Mouse (Mus musculus) embryonic facial prominence, embryonic 11.5 days (tissue): ENCODE measurements around the gene Lpar5. TPM values are rescaled to one million over a fixed set of nuclear protein-coding genes. Genes with fewer than 3 reads are reported as not detected.

Source experiments
- ATAC-seq: fragments of 200-750 bp; cut with Nextera tagmentation; replicated peaks from 2 replicates; pipeline ENCODE4 v1.8.0; 2017; ENCODE audit warnings: low read depth; ENCODE audit not compliant: insufficient number of reproducible peaks, low FRiP score, low TSS enrichment
- DNase-seq: peaks from one replicate; pipeline ENCODE4 v3.0.0-alpha.2; 2015; ENCODE audit warnings: low spot score
- H3K27ac ChIP-seq: fragments of 300-500 bp; sonication (generic); replicated peaks from 2 replicates; pipeline ENCODE4 v1.5.1; 2014; ENCODE audit warnings: mild to moderate bottlenecking, low read depth, low read length, control low read depth
- H3K27me3 ChIP-seq: fragments of 300-500 bp; sonication (generic); 2 replicates; pipeline ENCODE4 v1.6.1; 2014; ENCODE audit warnings: mild to moderate bottlenecking, low read length, moderate library complexity, mixed read lengths; ENCODE audit not compliant: control insufficient read depth, insufficient read depth
- H3K36me3 ChIP-seq: fragments of 300-500 bp; sonication (generic); replicated peaks from 2 replicates; pipeline ENCODE4 v1.6.1; 2014; ENCODE audit warnings: low read depth, mild to moderate bottlenecking, low read length, moderate library complexity, mixed read lengths; ENCODE audit not compliant: control insufficient read depth, insufficient read depth
- H3K4me1 ChIP-seq: fragments of 300-500 bp; sonication (generic); 2 replicates; pipeline ENCODE4 v1.6.1; 2014; ENCODE audit warnings: low read length, mixed read lengths; ENCODE audit not compliant: control insufficient read depth, insufficient read depth
- H3K4me2 ChIP-seq: fragments of 300-500 bp; sonication (generic); 2 replicates; pipeline ENCODE4 v1.6.1; 2014; ENCODE audit warnings: low read depth, mild to moderate bottlenecking, control low read depth, low read length, moderate library complexity
- H3K4me3 ChIP-seq: fragments of 300-500 bp; sonication (generic); 2 replicates; pipeline ENCODE4 v1.5.1; 2014; ENCODE audit warnings: low read depth, low read length, control low read depth
- H3K9ac ChIP-seq: fragments of 300-500 bp; sonication (generic); replicated peaks from 2 replicates; pipeline ENCODE4 v1.6.1; 2014; ENCODE audit warnings: mild to moderate bottlenecking, control low read depth, low read length
- H3K9me3 ChIP-seq: fragments of 300-500 bp; sonication (generic); replicated peaks from 2 replicates; pipeline ENCODE4 v1.6.1; 2016; ENCODE audit warnings: mild to moderate bottlenecking, low read length, inconsistent platforms, mixed read lengths; ENCODE audit not compliant: control insufficient read depth
- WGBS: fragments of 180-500 bp; shearing (Covaris S2); extraction: QIAGEN DNeasy Blood & Tissue Kit; methylation state at CpG from one replicate; pipeline ENCODE4 v1.1.7; 2014; 5-methylcytosine and 5-hydroxymethylcytosine counted together
- polyA plus RNA-seq: library from polyadenylated mRNA; unstranded; fragments of >200 nt; fragmentation: Nextera tagmentation; extraction: Ambion mirVana; gene quantifications from 2 replicates; pipeline ENCODE4 v1.2.1, GENCODE M21; 2014

Gene Lpar5
- polyA plus RNA-seq, 1 experiment from 2014 or later: 0.49 TPM

- peak overlapping the region; percentile 89 for H3K4me2 ChIP-seq
- peak overlapping the region; percentile 95 for H3K27ac ChIP-seq
- no peak for DNase-seq
- no peak; the same call in 1 of the 2 replicates for ATAC-seq
- H3K4me1 ChIP-seq: peaks cover 16% of the 10 kb centered on the region
- H3K9me3 ChIP-seq: no peaks in the 10 kb centered on the region
- peak overlapping the region; percentile 88 for H3K9ac ChIP-seq
- 0% methylated on average over 24 of the region's 32 CpGs for WGBS
- H3K27me3 ChIP-seq: no peaks in the 10 kb centered on the region
- peaks cover 9% of the 10 kb centered on the region for H3K36me3 ChIP-seq
- peak overlapping the region; percentile 95 for H3K4me3 ChIP-seq
These were observed 28.5 kb downstream of the Lpar5 start for GRCm38 (mm10) chr6:125096279-125096596.

GRCm38 (mm10) chr6:125096597-125097345 is 29.1 kb downstream of the Lpar5 start:
- Histone ChIP-seq H3K9ac (peak overlapping the region; percentile 88), H3K9me3 (no peaks in the 10 kb centered on the region), H3K4me2 (peak overlapping the region; percentile 89), H3K4me1 (peaks cover 16% of the 10 kb centered on the region), H3K27ac (peak overlapping the region; percentile 95), H3K4me3 (peak overlapping the region; percentile 95), H3K36me3 (peaks cover 13% of the 10 kb centered on the region), H3K27me3 (no peaks in the 10 kb centered on the region)
- 0% methylated on average over 31 of the region's 44 CpGs for WGBS
- ATAC-seq: peak; percentile 53
- DNase-seq: peak; percentile 70

DNA sequence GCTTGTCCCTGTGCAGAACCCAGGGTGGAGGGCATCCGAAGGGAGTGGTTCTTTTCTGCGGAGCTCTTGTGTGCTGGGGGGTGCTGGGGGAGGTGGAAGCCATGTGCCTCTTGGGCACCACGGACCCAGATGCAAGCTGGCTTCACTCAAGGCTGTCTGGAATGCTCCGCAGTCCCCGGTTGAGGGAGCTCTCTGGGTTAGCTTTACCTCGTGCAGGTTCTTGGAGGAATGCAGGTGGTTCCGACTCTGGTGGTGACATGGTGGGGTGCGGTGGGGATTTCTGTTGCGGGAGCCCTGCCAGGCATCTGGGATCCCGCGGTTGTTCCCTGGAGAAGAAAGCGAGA is 29.6 kb downstream of the Lpar5 start:
- Histone ChIP-seq H3K4me1 (peaks cover 16% of the 10 kb centered on the region), H3K9me3 (no peaks in the 10 kb centered on the region), H3K9ac (peak overlapping the region; percentile 88), H3K4me2 (peak overlapping the region; percentile 89), H3K4me3 (peak overlapping the region; percentile 95), H3K36me3 (peaks cover 18% of the 10 kb centered on the region), H3K27ac (peak overlapping the region; percentile 95; the same call in 1 of the 2 replicates), H3K27me3 (no peaks in the 10 kb centered on the region)
- under 1% methylated on average over 12 of the region's 12 CpGs for WGBS
- ATAC-seq (peak; percentile 2; the same call in 1 of the 2 replicates), DNase-seq (no peak)

DNA sequence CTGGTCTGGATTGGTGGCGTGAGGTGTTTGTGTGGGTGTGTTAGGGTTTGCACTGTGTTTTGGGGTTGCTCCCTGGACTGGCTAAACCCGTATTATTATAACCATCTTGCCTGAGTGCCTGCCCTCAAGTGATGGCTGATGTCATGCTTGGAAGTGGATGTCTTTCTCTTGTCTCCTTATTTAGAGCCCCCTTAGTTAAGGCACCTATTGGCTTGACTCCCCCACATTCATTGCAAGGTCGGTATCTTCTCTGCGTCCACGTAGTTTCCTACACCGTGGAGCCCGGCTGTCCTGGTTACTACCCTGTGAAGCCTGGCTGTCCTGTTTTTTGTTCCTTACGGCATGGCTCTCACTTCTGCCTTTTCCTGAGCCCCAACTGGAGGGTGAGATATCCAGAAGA is 30.2 kb downstream of the Lpar5 start:
- Histone ChIP-seq H3K9me3 (no peaks in the 10 kb centered on the region), H3K27me3 (no peaks in the 10 kb centered on the region), H3K4me1 (peaks cover 16% of the 10 kb centered on the region), H3K4me3 (peak overlapping the region; percentile 95), H3K36me3 (peaks cover 22% of the 10 kb centered on the region), H3K27ac (no peak overlapping the region), H3K9ac (peak overlapping the region; percentile 88), H3K4me2 (peak overlapping the region; percentile 89)
- ATAC-seq (no peak), DNase-seq (no peak)
- 65% methylated on average over 8 of the region's 8 CpGs for WGBS

DNA sequence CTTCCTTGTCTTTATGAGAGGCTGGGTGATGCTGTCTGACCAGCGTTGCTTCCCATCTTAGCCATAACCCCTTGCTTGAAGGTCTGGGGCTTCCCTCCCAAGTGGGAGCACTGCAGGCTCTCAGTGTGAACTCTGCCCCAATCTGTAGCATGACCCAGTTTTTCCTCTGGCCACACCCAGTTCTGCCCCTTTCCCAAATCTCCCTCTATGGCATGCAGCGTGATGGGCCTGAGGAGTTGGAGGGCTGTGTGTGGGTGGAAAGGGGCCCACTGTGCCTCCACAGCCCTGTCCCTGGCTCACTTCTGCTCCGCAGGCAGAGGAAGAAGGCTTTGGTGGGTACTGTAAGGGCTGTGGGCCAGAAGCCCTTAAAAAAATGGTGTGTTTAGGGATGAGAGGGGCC is 30.8 kb downstream of the Lpar5 start:
- ATAC-seq: no peak
- Histone ChIP-seq H3K36me3 (peaks cover 25% of the 10 kb centered on the region), H3K4me3 (peak overlapping the region; percentile 95), H3K4me1 (peaks cover 16% of the 10 kb centered on the region), H3K9me3 (no peaks in the 10 kb centered on the region), H3K27me3 (no peaks in the 10 kb centered on the region), H3K9ac (peak overlapping the region; percentile 88), H3K27ac (no peak overlapping the region), H3K4me2 (peak overlapping the region; percentile 89)
- 65% methylated on average over 3 of the region's 3 CpGs for WGBS
- no peak for DNase-seq

GRCm38 (mm10) chr6:125099421-125099971 is 31.8 kb downstream of the Lpar5 start:
- WGBS: 47% methylated on average over 4 of the region's 5 CpGs
- peaks cover 28% of the 10 kb centered on the region for H3K36me3 ChIP-seq

DNA sequence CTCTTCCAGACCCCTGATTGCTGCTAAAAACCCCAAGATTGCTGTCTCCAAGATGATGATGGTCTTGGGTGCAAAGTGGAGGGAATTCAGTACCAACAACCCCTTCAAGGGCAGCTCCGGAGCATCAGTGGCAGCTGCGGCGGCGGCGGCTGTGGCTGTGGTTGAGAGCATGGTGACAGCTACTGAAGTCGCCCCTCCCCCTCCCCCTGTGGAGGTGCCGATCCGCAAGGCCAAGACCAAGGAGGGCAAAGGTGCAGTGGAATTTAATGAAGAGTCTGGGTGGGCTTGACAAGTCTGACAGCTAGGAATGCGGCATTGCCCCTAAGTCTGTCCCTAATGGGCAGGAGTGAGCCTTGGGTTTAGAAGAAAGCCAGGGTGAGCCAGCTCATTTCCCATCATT is 33.7 kb downstream of the Lpar5 start:
- WGBS: 77% methylated on average over 9 of the region's 9 CpGs
- Histone ChIP-seq H3K27me3 (no peaks in the 10 kb centered on the region), H3K4me3 (no peak overlapping the region), H3K9me3 (no peaks in the 10 kb centered on the region), H3K9ac (no peak overlapping the region), H3K4me1 (peaks cover 16% of the 10 kb centered on the region), H3K36me3 (peaks cover 39% of the 10 kb centered on the region), H3K4me2 (no peak overlapping the region), H3K27ac (no peak overlapping the region)
- ATAC-seq (no peak), DNase-seq (no peak)

More at GRCm38 (mm10) chr6:125099421-125099971, 31.8 kb downstream of the Lpar5 start:
- Histone ChIP-seq H3K4me1 (peaks cover 16% of the 10 kb centered on the region), H3K4me2 (peak overlapping the region; percentile 25), H3K27me3 (no peaks in the 10 kb centered on the region), H3K9me3 (no peaks in the 10 kb centered on the region), H3K4me3 (0 out of 2 replicates have a peak overlapping the region, but pooled peaks have one; percentile 7), H3K27ac (no peak overlapping the region), H3K9ac (0 out of 2 replicates have a peak overlapping the region, but pooled peaks have one; percentile 2)
- no peak for DNase-seq
- ATAC-seq: no peak

GRCm38 (mm10) chr6:125104223-125104622 is 36.5 kb downstream of the Lpar5 start:
- Histone ChIP-seq H3K36me3 (peaks cover 59% of the 10 kb centered on the region), H3K4me1 (peaks cover 2% of the 10 kb centered on the region; the same call in 1 of the 2 replicates), H3K4me3 (no peak overlapping the region), H3K27me3 (no peaks in the 10 kb centered on the region), H3K9ac (no peak overlapping the region), H3K9me3 (no peaks in the 10 kb centered on the region), H3K4me2 (no peak overlapping the region), H3K27ac (no peak overlapping the region)
- WGBS: 91% methylated on average over 4 of the region's 4 CpGs
- ATAC-seq (no peak), DNase-seq (no peak)
